Mouse (Mus musculus) liver, embryonic 11.5 days (tissue): ENCODE measurements around the gene Cavin1. TPM values are rescaled to one million over a fixed set of nuclear protein-coding genes. Genes with fewer than 3 reads are reported as not detected.

Experiments
- ATAC-seq: fragments of 200-750 bp; cut with Nextera tagmentation; replicated peaks from 2 replicates; pipeline ENCODE4 v1.8.0; 2017; ENCODE audit warnings: moderate number of reproducible peaks, mild to moderate bottlenecking, moderate TSS enrichment, moderate library complexity; ENCODE audit not compliant: low FRiP score
- DNase-seq: peaks from one replicate; pipeline ENCODE4 v3.0.0-alpha.2; 2017; ENCODE audit warnings: low spot score
- H3K27ac ChIP-seq: fragments of 300-500 bp; sonication (generic); 2 replicates; pipeline ENCODE4 v1.5.1; 2014; ENCODE audit warnings: mild to moderate bottlenecking, low read depth, low read length, control low read depth
- H3K27me3 ChIP-seq: fragments of 300-500 bp; sonication (generic); replicated peaks from 2 replicates; pipeline ENCODE4 v1.6.1; 2014; ENCODE audit warnings: low read length, mixed read lengths; ENCODE audit not compliant: control insufficient read depth, insufficient read depth
- H3K36me3 ChIP-seq: fragments of 300-500 bp; sonication (generic); 2 replicates; pipeline ENCODE4 v1.6.1; 2014; ENCODE audit warnings: mild to moderate bottlenecking, low read length, moderate library complexity, mixed read lengths; ENCODE audit not compliant: control insufficient read depth, insufficient read depth
- H3K4me1 ChIP-seq: fragments of 300-500 bp; sonication (generic); replicated peaks from 2 replicates; pipeline ENCODE4 v1.6.1; 2014; ENCODE audit warnings: low read length, mixed read lengths; ENCODE audit not compliant: control insufficient read depth, insufficient read depth
- H3K4me2 ChIP-seq: fragments of 300-500 bp; sonication (generic); 2 replicates; pipeline ENCODE4 v1.6.1; 2014; ENCODE audit warnings: mild to moderate bottlenecking, control low read depth, moderate library complexity
- H3K4me3 ChIP-seq: fragments of 300-500 bp; sonication (generic); 2 replicates; pipeline ENCODE4 v1.5.1; 2014; ENCODE audit warnings: low read depth, low read length, control low read depth
- H3K9ac ChIP-seq: fragments of 300-500 bp; sonication (generic); 2 replicates; pipeline ENCODE4 v1.6.1; 2014; ENCODE audit warnings: low read depth, low read length, control low read depth
- H3K9me3 ChIP-seq: fragments of 300-500 bp; sonication (generic); 2 replicates; pipeline ENCODE4 v1.6.1; 2016; ENCODE audit warnings: low read length, inconsistent platforms, mixed read lengths; ENCODE audit not compliant: control insufficient read depth
- WGBS: fragments of 180-500 bp; shearing (Covaris S2); extraction: QIAGEN DNeasy Blood & Tissue Kit; methylation state at CpG from one replicate; pipeline ENCODE4 v1.1.7; 2014; 5-methylcytosine and 5-hydroxymethylcytosine counted together
- polyA plus RNA-seq: library from polyadenylated mRNA; unstranded; fragments of >200 nt; fragmentation: Nextera tagmentation; extraction: Ambion mirVana; gene quantifications from 2 replicates; pipeline ENCODE4 v1.2.1, GENCODE M21; 2014

Cavin1 gene
- polyA plus RNA-seq, 1 experiment from 2014 or later: 22.6 TPM

GRCm38 (mm10) chr11:100964901-100965542, 5.7 kb downstream of the Cavin1 start:
- no peaks in the 10 kb centered on the region for H3K9me3 ChIP-seq
- no peak overlapping the region for H3K9ac ChIP-seq
- no peak for DNase-seq
- no peak for ATAC-seq
- peaks cover 19% of the 10 kb centered on the region for H3K27me3 ChIP-seq
- H3K4me2 ChIP-seq: no peak overlapping the region
- peaks cover 39% of the 10 kb centered on the region for H3K4me1 ChIP-seq
- 80% methylated on average over 6 of the region's 6 CpGs for WGBS
- H3K36me3 ChIP-seq: no peaks in the 10 kb centered on the region
- no peak overlapping the region for H3K4me3 ChIP-seq
- no peak overlapping the region for H3K27ac ChIP-seq

GRCm38 (mm10) chr11:100964180-100964579, 6.5 kb downstream of the Cavin1 start:
- Histone ChIP-seq H3K9me3 (no peaks in the 10 kb centered on the region), H3K4me1 (peaks cover 32% of the 10 kb centered on the region), H3K4me3 (no peak overlapping the region), H3K9ac (no peak overlapping the region), H3K27ac (no peak overlapping the region), H3K4me2 (no peak overlapping the region), H3K36me3 (no peaks in the 10 kb centered on the region), H3K27me3 (peaks cover 12% of the 10 kb centered on the region)
- DNase-seq: no peak
- WGBS: 84% methylated on average over 7 of the region's 7 CpGs
- ATAC-seq: no peak

- Histone ChIP-seq H3K27ac (no peak overlapping the region), H3K27me3 (peaks cover 12% of the 10 kb centered on the region), H3K4me2 (no peak overlapping the region), H3K9me3 (no peaks in the 10 kb centered on the region), H3K4me1 (peaks cover 34% of the 10 kb centered on the region), H3K4me3 (no peak overlapping the region), H3K36me3 (no peaks in the 10 kb centered on the region), H3K9ac (no peak overlapping the region; the same call in 1 of the 2 replicates)
- WGBS: 77% methylated on average over 9 of the region's 9 CpGs
- DNase-seq (no peak), ATAC-seq (no peak)
Observed at GRCm38 (mm10) chr11:100963647-100964046, 7.0 kb downstream of the Cavin1 start.

- H3K9me3 ChIP-seq: no peaks in the 10 kb centered on the region
- no peak overlapping the region for H3K27ac ChIP-seq
- no peak for ATAC-seq
- no peak overlapping the region for H3K4me2 ChIP-seq
- H3K9ac ChIP-seq: no peak overlapping the region
- peaks cover 19% of the 10 kb centered on the region for H3K27me3 ChIP-seq
- no peak for DNase-seq
- no peak overlapping the region for H3K4me3 ChIP-seq
- 63% methylated on average over 9 of the region's 9 CpGs for WGBS
- peaks cover 39% of the 10 kb centered on the region for H3K4me1 ChIP-seq
- no peaks in the 10 kb centered on the region for H3K36me3 ChIP-seq
Observed at GRCm38 (mm10) chr11:100962371-100962911, 8.2 kb downstream of the Cavin1 start.

- Histone ChIP-seq H3K4me3 (no peak overlapping the region), H3K9ac (no peak overlapping the region), H3K27me3 (peaks cover 17% of the 10 kb centered on the region), H3K4me1 (peaks cover 37% of the 10 kb centered on the region), H3K27ac (no peak overlapping the region), H3K4me2 (peak overlapping the region; percentile 60), H3K9me3 (no peaks in the 10 kb centered on the region), H3K36me3 (no peaks in the 10 kb centered on the region)
- DNase-seq: no peak
- 22% methylated on average over 6 of the region's 6 CpGs for WGBS
- ATAC-seq: peak; percentile 73
Observed at GRCm38 (mm10) chr11:100960540-100960939, 10.1 kb downstream of the Cavin1 start.

- H3K27ac ChIP-seq: no peak overlapping the region
- no peaks in the 10 kb centered on the region for H3K36me3 ChIP-seq
- no peaks in the 10 kb centered on the region for H3K9me3 ChIP-seq
- ATAC-seq: no peak
- no peak overlapping the region for H3K4me3 ChIP-seq
- 33% methylated on average over 3 of the region's 3 CpGs for WGBS
- peak overlapping the region; percentile 60 for H3K4me2 ChIP-seq
- H3K9ac ChIP-seq: peak overlapping the region; percentile 20; the same call in 1 of the 2 replicates
- DNase-seq: no peak
- peaks cover 37% of the 10 kb centered on the region for H3K4me1 ChIP-seq
- peaks cover 17% of the 10 kb centered on the region for H3K27me3 ChIP-seq
Observed at GRCm38 (mm10) chr11:100959826-100960225, 10.9 kb downstream of the Cavin1 start.

- Histone ChIP-seq H3K9ac (peak overlapping the region; percentile 20; the same call in 1 of the 2 replicates), H3K4me3 (peak overlapping the region; percentile 34; the same call in 1 of the 2 replicates)
- 6% methylated on average over 14 of the region's 14 CpGs for WGBS
Observed at GRCm38 (mm10) chr11:100959464-100959810, 11.2 kb downstream of the Cavin1 start.

GRCm38 (mm10) chr11:100958613-100959463, 11.8 kb downstream of the Cavin1 start:
- ATAC-seq: no peak
- H3K27ac ChIP-seq: no peak overlapping the region
- H3K36me3 ChIP-seq: no peaks in the 10 kb centered on the region
- peak overlapping the region; percentile 34 for H3K4me3 ChIP-seq
- H3K4me1 ChIP-seq: peaks cover 35% of the 10 kb centered on the region
- peaks cover 17% of the 10 kb centered on the region for H3K27me3 ChIP-seq
- DNase-seq: no peak
- no peak overlapping the region for H3K9ac ChIP-seq
- H3K4me2 ChIP-seq: peak overlapping the region; percentile 60
- 38% methylated on average over 76 of the region's 76 CpGs for WGBS
- H3K9me3 ChIP-seq: no peaks in the 10 kb centered on the region

More at GRCm38 (mm10) chr11:100959464-100959810, 11.2 kb downstream of the Cavin1 start:
- Histone ChIP-seq H3K27me3 (peaks cover 17% of the 10 kb centered on the region), H3K4me1 (peaks cover 37% of the 10 kb centered on the region), H3K36me3 (no peaks in the 10 kb centered on the region), H3K4me2 (peak overlapping the region; percentile 60), H3K9me3 (no peaks in the 10 kb centered on the region), H3K27ac (no peak overlapping the region)
- no peak for DNase-seq
- 0 out of 2 replicates have a peak, but pooled peaks have one; percentile 6 for ATAC-seq
